Mouse (Mus musculus) hindbrain, embryonic 11.5 days (tissue): ENCODE measurements around the gene Rgp1. TPM values are rescaled to one million over a fixed set of nuclear protein-coding genes. Genes with fewer than 3 reads are reported as not detected.
"Not testable (repeated sequence)": the region's sequence is repeated elsewhere in the genome, so short reads cannot be mapped to it uniquely, and the experiment has no call there.

Experiments
- ATAC-seq: fragments of 200-750 bp; cut with Nextera tagmentation; 2 replicates; pipeline ENCODE4 v1.8.0; 2017; ENCODE audit warnings: mild to moderate bottlenecking, moderate TSS enrichment, moderate library complexity; ENCODE audit not compliant: low FRiP score
- DNase-seq: peaks from one replicate; pipeline ENCODE4 v3.0.0-alpha.2; 2015; ENCODE audit warnings: low spot score
- H3K27ac ChIP-seq: fragments of 300-500 bp; sonication (generic); 2 replicates; pipeline ENCODE4 v1.5.1; 2014; ENCODE audit warnings: mild to moderate bottlenecking, low read depth, low read length
- H3K27me3 ChIP-seq: fragments of 300-500 bp; sonication (generic); 2 replicates; pipeline ENCODE4 v1.6.1; 2014; ENCODE audit warnings: mild to moderate bottlenecking, low read length, moderate library complexity, mixed read lengths; ENCODE audit not compliant: control insufficient read depth, insufficient read depth
- H3K36me3 ChIP-seq: fragments of 300-500 bp; sonication (generic); 2 replicates; pipeline ENCODE4 v1.6.1; 2014; ENCODE audit warnings: mild to moderate bottlenecking, low read length, moderate library complexity, mixed read lengths; ENCODE audit not compliant: control insufficient read depth, insufficient read depth
- H3K4me1 ChIP-seq: fragments of 300-500 bp; sonication (generic); replicated peaks from 2 replicates; pipeline ENCODE4 v1.6.1; 2014; ENCODE audit warnings: low read length, mixed read lengths; ENCODE audit not compliant: control insufficient read depth, insufficient read depth
- H3K4me2 ChIP-seq: fragments of 300-500 bp; sonication (generic); replicated peaks from 2 replicates; pipeline ENCODE4 v1.6.1; 2014; ENCODE audit warnings: mild to moderate bottlenecking, low read depth, low read length
- H3K4me3 ChIP-seq: fragments of 300-500 bp; sonication (generic); 2 replicates; pipeline ENCODE4 v1.5.1; 2014; ENCODE audit warnings: low read depth, low read length
- H3K9ac ChIP-seq: fragments of 300-500 bp; sonication (generic); 2 replicates; pipeline ENCODE4 v1.6.1; 2014; ENCODE audit warnings: low read depth, low read length
- H3K9me3 ChIP-seq: fragments of 300-500 bp; sonication (generic); 2 replicates; pipeline ENCODE4 v1.6.1; 2016; ENCODE audit warnings: low read length; ENCODE audit not compliant: control insufficient read depth
- WGBS: fragments of 180-500 bp; shearing (Covaris S2); extraction: QIAGEN DNeasy Blood & Tissue Kit; methylation state at CpG from one replicate; pipeline ENCODE4 v1.1.7; 2014; 5-methylcytosine and 5-hydroxymethylcytosine counted together
- polyA plus RNA-seq: library from polyadenylated mRNA; unstranded; fragments of >200 nt; fragmentation: Nextera tagmentation; extraction: Ambion mirVana; gene quantifications from 2 replicates; pipeline ENCODE4 v1.2.1, GENCODE M21; 2014

The Rgp1 gene
- polyA plus RNA-seq, 1 experiment from 2014 or later: 41.1 TPM

- Histone ChIP-seq H3K4me2 (no peak overlapping the region), H3K9me3 (no peaks in the 10 kb centered on the region; the same call in 1 of the 2 replicates), H3K4me1 (no peaks in the 10 kb centered on the region), H3K4me3 (no peak overlapping the region), H3K9ac (no peak overlapping the region), H3K27me3 (no peaks in the 10 kb centered on the region), H3K36me3 (peaks cover 24% of the 10 kb centered on the region), H3K27ac (no peak overlapping the region)
- ATAC-seq (no peak), DNase-seq (no peak)
- WGBS: 92% methylated on average over 8 of the region's 8 CpGs
These were observed 31.4 kb upstream of the Rgp1 start for GRCm38 (mm10) chr4:43547160-43547559.

GRCm38 (mm10) chr4:43549055-43549454 lies 29.5 kb upstream of the Rgp1 start:
- Histone ChIP-seq H3K36me3 (peaks cover 31% of the 10 kb centered on the region), H3K9ac (no peak overlapping the region), H3K9me3 (no peaks in the 10 kb centered on the region; the same call in 1 of the 2 replicates), H3K4me1 (no peaks in the 10 kb centered on the region), H3K27me3 (no peaks in the 10 kb centered on the region), H3K4me3 (no peak overlapping the region), H3K27ac (no peak overlapping the region), H3K4me2 (no peak overlapping the region)
- WGBS: 93% methylated on average over 12 of the region's 12 CpGs
- DNase-seq: no peak
- ATAC-seq: no peak

GRCm38 (mm10) chr4:43551854-43552253 lies 26.7 kb upstream of the Rgp1 start:
- H3K36me3 ChIP-seq: peaks cover 29% of the 10 kb centered on the region
- not testable (repeated sequence) for H3K4me1 ChIP-seq, DNase-seq, H3K27ac ChIP-seq, H3K4me3 ChIP-seq, H3K9ac ChIP-seq, H3K9me3 ChIP-seq, H3K4me2 ChIP-seq, ATAC-seq, H3K27me3 ChIP-seq
- WGBS: 92% methylated on average over 6 of the region's 6 CpGs

GRCm38 (mm10) chr4:43552437-43552836 lies 26.1 kb upstream of the Rgp1 start:
- peaks cover 26% of the 10 kb centered on the region for H3K36me3 ChIP-seq
- WGBS: 97% methylated on average over 5 of the region's 5 CpGs

GRCm38 (mm10) chr4:43553891-43554290 lies 24.6 kb upstream of the Rgp1 start:
- H3K27me3 ChIP-seq: no peaks in the 10 kb centered on the region

More at GRCm38 (mm10) chr4:43552437-43552836, 26.1 kb upstream of the Rgp1 start:
- Histone ChIP-seq H3K4me1 (no peaks in the 10 kb centered on the region), H3K27ac (no peak overlapping the region), H3K9ac (no peak overlapping the region), H3K9me3 (no peaks in the 10 kb centered on the region; the same call in 1 of the 2 replicates), H3K4me2 (no peak overlapping the region), H3K27me3 (no peaks in the 10 kb centered on the region), H3K4me3 (no peak overlapping the region)
- ATAC-seq (no peak), DNase-seq (no peak)

GRCm38 (mm10) chr4:43555926-43556325 lies 22.6 kb upstream of the Rgp1 start:
- Histone ChIP-seq H3K27me3 (no peaks in the 10 kb centered on the region), H3K4me1 (peaks cover 19% of the 10 kb centered on the region), H3K9me3 (no peaks in the 10 kb centered on the region; the same call in 1 of the 2 replicates), H3K27ac (no peak overlapping the region), H3K9ac (no peak overlapping the region), H3K36me3 (peaks cover 21% of the 10 kb centered on the region), H3K4me3 (no peak overlapping the region), H3K4me2 (no peak overlapping the region)
- WGBS: 94% methylated on average over 7 of the region's 7 CpGs
- DNase-seq (no peak), ATAC-seq (no peak)

More at GRCm38 (mm10) chr4:43553891-43554290, 24.6 kb upstream of the Rgp1 start:
- Histone ChIP-seq H3K4me3 (no peak overlapping the region), H3K4me2 (no peak overlapping the region), H3K36me3 (peaks cover 24% of the 10 kb centered on the region), H3K27ac (no peak overlapping the region), H3K9ac (no peak overlapping the region), H3K4me1 (peaks cover 7% of the 10 kb centered on the region; the same call in 1 of the 2 replicates), H3K9me3 (no peaks in the 10 kb centered on the region; the same call in 1 of the 2 replicates)
- no peak for DNase-seq
- no peak for ATAC-seq

- no peak overlapping the region for H3K4me3 ChIP-seq
- no peaks in the 10 kb centered on the region for H3K9me3 ChIP-seq
- ATAC-seq (no peak), DNase-seq (no peak)
- H3K9ac ChIP-seq: 0 out of 2 replicates have a peak overlapping the region, but pooled peaks have one; percentile 4
- peaks cover 22% of the 10 kb centered on the region for H3K4me1 ChIP-seq
- 45% methylated on average over 5 of the region's 5 CpGs for WGBS
- peak overlapping the region; percentile 27 for H3K4me2 ChIP-seq
- 0 out of 2 replicates have a peak overlapping the region, but pooled peaks have one; percentile 53 for H3K27ac ChIP-seq
- peaks cover 11% of the 10 kb centered on the region for H3K36me3 ChIP-seq
- H3K27me3 ChIP-seq: no peaks in the 10 kb centered on the region
These were observed 20.4 kb upstream of the Rgp1 start for GRCm38 (mm10) chr4:43558028-43558630.

- Histone ChIP-seq H3K4me1 (peaks cover 24% of the 10 kb centered on the region), H3K36me3 (peaks cover 7% of the 10 kb centered on the region; the same call in 1 of the 2 replicates), H3K27me3 (no peaks in the 10 kb centered on the region), H3K4me2 (peak overlapping the region; percentile 27), H3K9ac (0 out of 2 replicates have a peak overlapping the region, but pooled peaks have one; percentile 4), H3K9me3 (no peaks in the 10 kb centered on the region), H3K4me3 (peak overlapping the region; percentile 8; the same call in 1 of the 2 replicates), H3K27ac (peak overlapping the region; percentile 53; the same call in 1 of the 2 replicates)
- WGBS: 20% methylated on average over 13 of the region's 13 CpGs
- DNase-seq: peak; percentile 61
- no peak for ATAC-seq
These were observed 19.7 kb upstream of the Rgp1 start for GRCm38 (mm10) chr4:43558631-43559356.
